Mouse (Mus musculus): ENCODE measurements around the gene Gk5.

DNA sequence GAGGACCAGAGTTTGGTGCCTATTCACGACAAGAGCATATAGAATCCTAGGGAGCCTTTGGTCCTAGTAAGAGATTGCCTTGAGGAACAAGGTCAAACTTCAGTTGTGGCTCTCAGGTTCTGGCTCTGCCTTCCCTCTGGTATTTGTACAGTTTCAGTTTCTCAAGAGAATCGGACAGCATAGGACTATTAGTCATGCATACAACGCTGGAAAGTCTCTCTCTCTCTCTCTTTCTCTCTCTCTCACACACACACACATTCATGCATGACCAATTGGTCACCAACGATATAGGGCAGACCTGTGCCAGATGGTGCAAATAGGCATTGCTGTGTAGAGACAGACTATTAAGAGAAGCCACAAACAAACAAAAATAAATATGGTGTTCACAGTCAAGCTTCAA is 946 bp upstream of the Gk5 start:
- TF ChIP-seq CTCF (conservative IDR thresholded peaks at IDR 0.05; ENCODE audit: low read length) (no peak), POU5F1 (IDR thresholded peaks at IDR 0.05; ENCODE audit: borderline replicate concordance, low read length) (no peak)

All from E14TG2a.4 (cell line).